Mouse (Mus musculus) neural tube, embryonic 13.5 days (tissue): ENCODE results near the gene Lsm10. TPM values are rescaled to one million over a fixed set of nuclear protein-coding genes. Genes with fewer than 3 reads are reported as not detected.
A peak's percentile ranks its signal among the peaks of the same experiment; 100 is the strongest.

Source experiments
- ATAC-seq: fragments of 200-750 bp; cut with Nextera tagmentation; 2 replicates; pipeline ENCODE4 v1.8.0; 2017; ENCODE audit warnings: low read depth, mild to moderate bottlenecking, moderate TSS enrichment, moderate library complexity
- H3K27ac ChIP-seq: fragments of 300-500 bp; sonication (generic); replicated peaks from 2 replicates; pipeline ENCODE4 v1.5.1; 2015; ENCODE audit warnings: moderate library complexity, mild to moderate bottlenecking, inconsistent platforms
- H3K27me3 ChIP-seq: fragments of 300-500 bp; sonication (generic); 2 replicates; pipeline ENCODE4 v1.6.1; 2015; ENCODE audit warnings: mild to moderate bottlenecking, inconsistent platforms
- H3K36me3 ChIP-seq: fragments of 300-500 bp; sonication (generic); 2 replicates; pipeline ENCODE4 v1.6.1; 2015; ENCODE audit warnings: mild to moderate bottlenecking, inconsistent platforms
- H3K4me1 ChIP-seq: fragments of 300-500 bp; sonication (generic); replicated peaks from 2 replicates; pipeline ENCODE4 v1.6.1; 2015; ENCODE audit warnings: inconsistent platforms
- H3K4me2 ChIP-seq: fragments of 300-500 bp; sonication (generic); 2 replicates; pipeline ENCODE4 v1.6.1; 2015; ENCODE audit warnings: inconsistent platforms, mild to moderate bottlenecking, moderate library complexity
- H3K4me3 ChIP-seq: fragments of 300-500 bp; sonication (generic); 2 replicates; pipeline ENCODE4 v1.5.1; 2015; ENCODE audit warnings: mild to moderate bottlenecking, inconsistent platforms
- H3K9ac ChIP-seq: fragments of 300-500 bp; sonication (generic); 2 replicates; pipeline ENCODE4 v1.6.1; 2015; ENCODE audit warnings: moderate library complexity, mild to moderate bottlenecking, inconsistent platforms
- H3K9me3 ChIP-seq: fragments of 300-500 bp; sonication (generic); 2 replicates; pipeline ENCODE4 v1.6.1; 2016; ENCODE audit warnings: inconsistent platforms
- WGBS: fragments of 180-500 bp; shearing (Covaris S2); methylation state at CpG from one replicate; pipeline ENCODE4 v1.1.7; 2015; 5-methylcytosine and 5-hydroxymethylcytosine counted together
- polyA plus RNA-seq: library from polyadenylated mRNA; unstranded; fragments of >200 nt; fragmentation: Nextera tagmentation; extraction: Ambion mirVana; gene quantifications from 2 replicates; pipeline ENCODE4 v1.2.1, GENCODE M21; 2015

Gene Lsm10
- 47.7 and 54.3 TPM in 2 replicates for polyA plus RNA-seq

- peak; percentile 97 for ATAC-seq
- Histone ChIP-seq H3K27me3 (no peaks in the 10 kb centered on the region), H3K4me3 (peak within 1 kb of the TSS; percentile 61), H3K9me3 (no peaks in the 10 kb centered on the region), H3K4me1 (peaks cover 14% of the 10 kb centered on the region; the same call in 1 of the 2 replicates), H3K4me2 (peak within 1 kb of the TSS; percentile 66), H3K36me3 (peaks cover 5% of the 10 kb centered on the region; the same call in 1 of the 2 replicates), H3K9ac (peak within 1 kb of the TSS; percentile 79), H3K27ac (peak within 1 kb of the TSS; percentile 84)
- 3% methylated on average over 37 of the region's 37 CpGs for WGBS
Observed at GRCm38 (mm10) chr4:126096464-126097111, at the start of gene Lsm10. TSS of gene Lsm10 (plus strand) at chr4:126096623.

GRCm38 (mm10) chr4:126046851-126047585 lies 49.4 kb upstream of the Lsm10 start, which contains the start of gene Mrps15:
TSS of gene Mrps15 (plus strand) at chr4:126046925.
- Histone ChIP-seq H3K36me3 (peaks cover 32% of the 10 kb centered on the region), H3K9ac (peak within 1 kb of the TSS; percentile 84), H3K4me1 (peaks cover 15% of the 10 kb centered on the region), H3K4me2 (peak within 1 kb of the TSS; percentile 96), H3K4me3 (peak within 1 kb of the TSS; percentile 94), H3K9me3 (no peaks in the 10 kb centered on the region), H3K27me3 (no peaks in the 10 kb centered on the region), H3K27ac (peak within 1 kb of the TSS; percentile 78)
- WGBS = under 1% methylated on average over 56 of the region's 56 CpGs
- peak; percentile 97 for ATAC-seq

DNA sequence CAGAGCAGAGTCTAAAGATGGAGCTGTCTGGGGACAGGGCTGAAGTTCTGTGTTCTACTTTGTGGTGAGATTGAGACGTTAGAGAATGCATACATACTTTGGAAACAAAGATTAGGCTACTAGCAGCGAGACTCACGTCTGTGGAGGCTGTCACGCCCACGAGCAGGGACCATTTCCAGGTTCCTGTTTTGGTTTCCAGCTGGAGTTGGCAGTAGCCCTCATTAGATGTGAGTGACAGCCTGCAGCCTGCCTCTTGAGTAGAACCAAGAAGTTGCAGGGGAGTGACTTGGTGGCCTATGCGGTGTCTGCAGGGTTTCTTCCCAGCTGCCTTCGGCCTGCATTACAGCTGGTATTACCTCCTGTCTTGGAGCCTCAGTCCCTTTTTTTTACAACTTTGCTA lies 44.8 kb upstream of the Lsm10 start:
- Histone ChIP-seq H3K4me3 (no peak overlapping the region), H3K4me2 (no peak overlapping the region), H3K9me3 (no peaks in the 10 kb centered on the region), H3K27me3 (no peaks in the 10 kb centered on the region), H3K9ac (no peak overlapping the region), H3K4me1 (peaks cover 15% of the 10 kb centered on the region), H3K36me3 (peaks cover 76% of the 10 kb centered on the region), H3K27ac (no peak overlapping the region)
- 87% methylated on average over 7 of the region's 7 CpGs for WGBS
- no peak for ATAC-seq

GRCm38 (mm10) chr4:126057207-126058133 lies 39.0 kb upstream of the Lsm10 start:
- ATAC-seq = no peak
- H3K27me3 ChIP-seq = no peaks in the 10 kb centered on the region
- peak overlapping the region; percentile 56 for H3K9ac ChIP-seq
- no peak overlapping the region for H3K27ac ChIP-seq
- H3K36me3 ChIP-seq = peaks cover 42% of the 10 kb centered on the region
- peak overlapping the region; percentile 74 for H3K4me2 ChIP-seq
- H3K4me1 ChIP-seq = peaks cover 23% of the 10 kb centered on the region
- peak overlapping the region; percentile 71 for H3K4me3 ChIP-seq
- H3K9me3 ChIP-seq = no peaks in the 10 kb centered on the region
- WGBS = 16% methylated on average over 19 of the region's 19 CpGs

GRCm38 (mm10) chr4:126058134-126058996 lies 38.1 kb upstream of the Lsm10 start, which contains the start of gene Oscp1:
TSS of gene Oscp1 (plus strand) at chr4:126058565.
- peak within 1 kb of the TSS; percentile 81 for H3K9ac ChIP-seq
- peak; percentile 98 for ATAC-seq
- H3K4me3 ChIP-seq = peak within 1 kb of the TSS; percentile 71
- H3K4me1 ChIP-seq = peaks cover 23% of the 10 kb centered on the region
- H3K9me3 ChIP-seq = no peaks in the 10 kb centered on the region
- H3K4me2 ChIP-seq = peak within 1 kb of the TSS; percentile 74
- H3K27me3 ChIP-seq = no peaks in the 10 kb centered on the region
- peaks cover 38% of the 10 kb centered on the region for H3K36me3 ChIP-seq
- peak within 1 kb of the TSS; percentile 64 for H3K27ac ChIP-seq
- WGBS = under 1% methylated on average over 57 of the region's 57 CpGs

GRCm38 (mm10) chr4:126058997-126059362 lies 37.4 kb upstream of the Lsm10 start:
- 31% methylated on average over 9 of the region's 9 CpGs for WGBS
- H3K4me1 ChIP-seq = peaks cover 23% of the 10 kb centered on the region
- no peak overlapping the region for H3K27ac ChIP-seq
- H3K9me3 ChIP-seq = no peaks in the 10 kb centered on the region
- H3K27me3 ChIP-seq = no peaks in the 10 kb centered on the region
- peak overlapping the region; percentile 71 for H3K4me3 ChIP-seq
- H3K9ac ChIP-seq = peak overlapping the region; percentile 81
- no peak for ATAC-seq
- H3K36me3 ChIP-seq = peaks cover 32% of the 10 kb centered on the region
- peak overlapping the region; percentile 74 for H3K4me2 ChIP-seq

DNA sequence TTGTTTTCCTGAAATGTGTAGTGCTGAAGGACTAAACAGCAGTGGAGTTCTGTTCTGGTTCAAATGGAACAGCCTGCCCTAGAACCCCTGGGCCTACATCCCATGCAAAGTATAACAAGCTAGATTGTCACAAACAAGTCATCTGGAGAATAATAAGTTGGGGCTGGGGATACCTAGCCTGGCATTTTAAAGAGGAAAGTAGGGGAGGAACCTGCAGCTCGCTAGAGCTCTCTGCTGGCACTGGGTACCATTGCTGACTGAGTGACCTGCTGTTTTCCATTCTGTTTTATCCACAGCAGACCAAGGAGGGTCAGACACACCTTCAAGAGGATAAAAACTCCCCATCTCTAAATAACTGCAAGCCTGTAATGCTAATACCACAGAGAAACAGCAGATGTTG lies 33.6 kb upstream of the Lsm10 start:
- H3K9me3 ChIP-seq = no peaks in the 10 kb centered on the region
- 0 out of 2 replicates have a peak, but pooled peaks cover 4% of the 10 kb centered on the region for H3K36me3 ChIP-seq
- ATAC-seq = no peak
- peaks cover 15% of the 10 kb centered on the region for H3K4me1 ChIP-seq
- H3K9ac ChIP-seq = no peak overlapping the region
- H3K27me3 ChIP-seq = no peaks in the 10 kb centered on the region
- no peak overlapping the region for H3K27ac ChIP-seq
- no peak overlapping the region for H3K4me2 ChIP-seq
- WGBS = 34% methylated on average over 1 of the region's 1 CpGs
- H3K4me3 ChIP-seq = no peak overlapping the region

- no peaks in the 10 kb centered on the region for H3K27me3 ChIP-seq
- 0 out of 2 replicates have a peak, but pooled peaks cover 3% of the 10 kb centered on the region for H3K4me1 ChIP-seq
- H3K27ac ChIP-seq = no peak overlapping the region
- no peak overlapping the region for H3K4me3 ChIP-seq
- H3K9me3 ChIP-seq = no peaks in the 10 kb centered on the region
- peaks cover 12% of the 10 kb centered on the region; the same call in 1 of the 2 replicates for H3K36me3 ChIP-seq
- WGBS = 93% methylated on average over 7 of the region's 7 CpGs
- ATAC-seq = no peak
- H3K9ac ChIP-seq = no peak overlapping the region
- no peak overlapping the region for H3K4me2 ChIP-seq
Observed at GRCm38 (mm10) chr4:126065241-126065640, 31.2 kb upstream of the Lsm10 start.

DNA sequence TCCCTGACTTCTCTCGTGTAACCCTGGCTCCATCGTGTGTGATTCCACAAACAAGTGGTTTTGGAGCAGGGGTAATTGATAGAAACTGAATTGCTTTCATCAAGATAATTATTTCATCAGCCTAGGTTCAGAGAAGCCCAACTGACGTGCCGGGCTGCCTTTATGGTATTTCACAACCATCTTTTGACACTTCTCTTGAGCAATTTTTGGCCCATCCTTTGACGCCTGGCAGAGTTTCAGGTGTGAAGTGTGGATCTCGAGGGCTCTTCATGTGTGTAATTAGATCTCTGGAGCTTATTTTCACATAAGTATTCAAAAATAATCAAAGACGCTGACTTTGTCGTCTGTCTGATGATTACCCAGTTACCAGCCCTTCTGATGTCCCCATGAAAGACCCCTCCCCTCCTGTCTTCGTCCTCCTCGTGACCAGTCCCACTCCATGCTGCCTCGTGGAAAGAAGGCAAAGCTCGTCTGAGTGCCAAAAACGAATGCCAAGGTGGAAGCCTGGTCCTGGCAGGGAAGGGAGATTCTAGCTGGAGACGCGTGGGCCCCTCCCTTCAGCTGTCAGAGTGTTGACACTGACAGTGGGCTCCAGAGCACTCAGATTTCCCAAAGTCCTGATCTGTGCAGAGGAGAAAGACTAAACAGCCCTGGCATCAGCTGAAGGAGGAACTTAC lies 28.9 kb upstream of the Lsm10 start:
- no peak overlapping the region for H3K27ac ChIP-seq
- no peak for ATAC-seq
- H3K36me3 ChIP-seq = peaks cover 16% of the 10 kb centered on the region; the same call in 1 of the 2 replicates
- H3K9ac ChIP-seq = no peak overlapping the region; the same call in 1 of the 2 replicates
- H3K4me3 ChIP-seq = no peak overlapping the region
- H3K4me1 ChIP-seq = no peaks in the 10 kb centered on the region
- no peaks in the 10 kb centered on the region for H3K9me3 ChIP-seq
- WGBS = 82% methylated on average over 15 of the region's 15 CpGs
- H3K4me2 ChIP-seq = no peak overlapping the region
- H3K27me3 ChIP-seq = no peaks in the 10 kb centered on the region

DNA sequence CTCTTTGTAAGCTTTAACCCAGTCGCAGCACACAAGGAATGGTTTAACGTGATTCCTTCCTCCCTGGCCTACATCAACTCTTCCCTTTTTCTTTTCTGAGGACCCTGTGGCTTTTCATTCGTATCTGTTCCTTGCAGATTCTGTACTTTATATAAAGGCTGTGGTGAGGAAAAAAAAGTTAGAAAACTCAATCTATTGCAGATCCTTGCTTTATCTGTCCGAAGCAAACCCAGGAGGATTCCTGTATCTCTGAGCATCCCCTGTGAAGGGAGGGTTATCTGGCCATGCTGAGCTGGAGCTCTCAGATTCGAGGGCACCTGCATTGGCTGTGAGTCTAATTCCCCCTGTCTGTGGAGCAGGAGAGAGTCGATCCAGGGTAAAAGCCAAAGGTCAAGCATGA lies 27.6 kb upstream of the Lsm10 start:
- Histone ChIP-seq H3K9me3 (no peaks in the 10 kb centered on the region), H3K9ac (no peak overlapping the region), H3K4me1 (no peaks in the 10 kb centered on the region), H3K4me2 (no peak overlapping the region), H3K4me3 (no peak overlapping the region), H3K27me3 (no peaks in the 10 kb centered on the region), H3K36me3 (peaks cover 14% of the 10 kb centered on the region), H3K27ac (no peak overlapping the region)
- no peak for ATAC-seq
- WGBS = 87% methylated on average over 6 of the region's 6 CpGs
